Mouse (Mus musculus): ENCODE data around the gene Fam92b.

DNA sequence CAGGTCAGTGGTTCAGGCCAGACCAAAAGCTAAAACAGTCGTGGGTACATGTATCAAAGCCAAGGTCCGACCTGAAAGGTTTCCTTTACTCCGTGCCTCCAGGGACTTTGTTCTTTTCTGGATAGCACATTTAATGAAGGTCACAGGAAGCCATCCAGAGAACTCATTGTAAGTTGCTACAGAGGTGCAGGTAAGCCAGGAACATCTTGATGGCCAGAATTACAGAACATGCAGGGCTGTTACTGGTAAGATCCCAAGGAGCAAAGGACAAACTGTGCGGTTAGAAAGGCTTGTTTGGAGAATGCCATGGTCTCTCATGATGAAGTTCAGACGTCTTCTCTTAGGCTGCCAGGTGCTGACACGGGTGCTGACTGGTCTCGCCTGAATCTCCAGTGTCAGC, 60.7 kb downstream of the Fam92b start:
- TF ChIP-seq CTCF (IDR thresholded peaks at IDR 0.05; ENCODE audit: insufficient read depth, low read depth, low read length) (no peak), POLR2A (IDR thresholded peaks at IDR 0.05; ENCODE audit: insufficient read depth, low read depth, low read length) (no peak)
